Mouse (Mus musculus) megakaryocyte, embryonic 14.5 days (primary cell): ENCODE data around the gene Zfp94.

Source experiments
- FLI1 ChIP-seq: IDR thresholded peaks from 2 replicates; pipeline ENCODE4 v1.6.1; 2012; ENCODE audit warnings: low read length, inconsistent platforms, mixed read lengths
- GATA1 ChIP-seq: IDR thresholded peaks from 3 replicates; pipeline ENCODE4 v1.6.1; 2012; ENCODE audit warnings: mixed read lengths, low read length, inconsistent platforms, borderline replicate concordance

GRCm38 (mm10) chr7:24327281-24327975 lies 11.0 kb upstream of the Zfp94 start:
- TF ChIP-seq FLI1: no peak
- no peak for TF ChIP-seq GATA1
